Mouse (Mus musculus): ENCODE data around the gene Smgc.
"Not testable (repeated sequence)": the region's sequence is repeated elsewhere in the genome, so short reads cannot be mapped to it uniquely, and the experiment has no call there.

The Smgc gene

DNA sequence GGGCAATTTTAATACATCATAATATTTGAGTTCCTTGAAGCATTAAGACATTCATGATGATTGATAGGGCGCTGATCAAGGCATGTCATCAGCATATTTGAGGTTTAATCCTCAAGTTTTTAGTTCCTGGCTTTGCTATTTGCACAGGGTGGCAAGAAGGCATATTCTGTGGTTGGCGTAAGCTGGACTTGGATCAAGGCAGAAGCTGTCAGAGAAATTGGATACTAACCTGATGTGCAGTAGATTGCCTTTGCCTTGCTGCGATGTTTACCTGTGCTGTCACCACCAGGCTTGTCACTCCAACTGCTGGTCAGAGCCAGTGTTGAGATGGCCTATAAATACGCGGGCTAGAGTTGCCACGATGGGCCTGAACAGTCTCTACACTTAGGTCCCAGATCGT, at the start of gene Smgc:
Smgc (plus strand) TSS at position 301 of the 400 bp plus-strand sequence.
- no peak for DNase-seq (ENCODE audit: low read depth, low spot score)

DNA sequence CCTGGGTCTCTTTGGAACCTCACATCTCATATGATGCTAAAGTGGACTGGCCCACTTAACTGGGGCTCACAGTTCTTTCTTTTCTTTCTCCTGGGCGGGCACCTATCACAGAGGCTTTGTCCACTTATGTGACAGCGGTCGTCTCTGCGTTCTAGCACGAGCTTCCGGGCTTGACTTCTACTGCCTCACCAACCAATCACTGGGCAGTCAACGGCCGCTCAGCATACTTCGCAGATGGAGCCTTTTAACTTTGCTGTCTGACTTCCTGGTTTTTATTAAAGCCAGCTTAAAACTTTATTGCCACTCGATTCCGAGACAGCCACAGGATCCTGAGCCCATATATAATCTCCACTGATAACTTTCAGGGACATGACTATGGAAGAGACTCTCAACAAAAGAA, 49.7 kb upstream of the Smgc start:
- DNase-seq (ENCODE audit: low read depth, low spot score), result peak; percentile 30

DNA sequence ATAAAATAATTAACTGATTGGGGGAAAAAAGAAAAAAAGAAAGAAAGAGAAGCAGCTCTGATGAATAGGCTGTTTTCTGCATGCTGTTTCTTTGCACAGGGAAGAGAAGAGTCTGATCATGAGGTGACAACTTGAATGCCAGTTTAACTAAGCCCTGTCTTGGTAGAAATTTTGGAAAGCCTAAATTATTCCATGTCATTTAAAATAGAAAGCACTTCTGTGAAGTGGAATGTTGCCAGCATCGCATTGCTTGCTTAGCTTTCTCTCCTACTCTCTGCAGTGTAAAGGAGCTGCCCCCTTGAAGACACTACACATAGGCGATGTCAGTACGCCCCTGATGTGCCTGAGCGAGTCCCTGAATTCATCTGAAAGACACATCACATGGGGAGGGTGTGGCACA, 31.6 kb upstream of the Smgc start:
- no peak for DNase-seq (ENCODE audit: low read depth, low spot score)

DNA sequence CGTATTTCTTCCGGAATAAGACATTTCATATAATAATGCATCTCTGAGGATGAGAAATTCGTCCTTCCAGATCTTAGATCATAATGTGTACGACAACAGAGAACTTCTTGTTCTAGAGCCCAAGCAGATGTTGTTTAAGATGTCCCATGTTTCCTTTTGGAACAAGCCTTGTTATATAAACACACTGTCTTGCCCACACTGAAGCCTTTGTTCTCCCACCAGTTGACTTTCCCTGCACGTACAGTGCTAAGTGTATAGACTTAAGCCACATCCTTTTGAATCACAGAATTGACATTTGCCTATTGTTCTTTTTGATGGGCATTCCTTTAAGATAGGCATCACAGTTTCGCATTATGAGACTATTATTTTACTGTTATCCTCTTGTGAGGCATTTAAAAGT, 2.7 kb upstream of the Smgc start:
- no peak for DNase-seq (ENCODE audit: low read depth, low spot score)

DNA sequence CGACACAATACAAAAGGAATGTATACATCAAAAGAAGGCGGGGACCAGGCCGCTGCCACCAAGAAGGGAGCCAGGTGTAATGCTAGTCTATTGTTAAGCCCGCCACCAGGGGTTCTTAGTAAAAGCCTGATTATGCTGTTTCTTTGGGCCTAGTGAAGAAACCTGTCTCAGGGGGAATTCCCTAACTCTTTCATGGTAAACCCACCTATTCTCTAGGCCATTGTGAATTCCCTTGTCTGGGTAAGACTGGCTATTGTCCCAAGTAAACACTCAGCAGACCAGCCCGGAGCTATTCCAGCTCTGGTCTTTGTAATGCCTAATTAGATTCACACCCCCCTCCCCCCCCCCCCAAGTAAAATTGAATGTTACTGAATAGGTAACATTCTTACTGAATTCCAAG, 26.1 kb downstream of the Smgc start:
- not testable (repeated sequence) for DNase-seq (ENCODE audit: low read depth, low spot score)

DNA sequence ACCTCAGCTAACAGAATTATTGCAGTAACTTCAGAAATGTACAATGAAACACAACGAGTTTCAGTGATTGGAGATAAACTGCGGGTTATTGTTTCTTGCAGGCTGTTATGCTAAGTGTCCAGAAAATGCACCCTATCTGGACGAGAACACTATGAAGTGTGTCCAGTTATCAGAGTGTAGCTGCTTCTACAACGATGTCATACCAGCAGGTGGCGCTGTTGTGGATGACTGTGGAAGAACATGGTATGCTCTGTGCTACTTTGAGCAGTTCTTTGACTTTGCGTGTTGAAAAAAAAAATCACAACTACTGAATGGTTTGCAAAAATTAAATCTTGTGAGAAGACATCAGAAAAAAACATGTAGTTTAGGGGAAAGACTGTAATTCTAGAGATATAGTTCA, 62.2 kb downstream of the Smgc start:
- peak; percentile 20 for DNase-seq (ENCODE audit: low read depth, low spot score)

DNA sequence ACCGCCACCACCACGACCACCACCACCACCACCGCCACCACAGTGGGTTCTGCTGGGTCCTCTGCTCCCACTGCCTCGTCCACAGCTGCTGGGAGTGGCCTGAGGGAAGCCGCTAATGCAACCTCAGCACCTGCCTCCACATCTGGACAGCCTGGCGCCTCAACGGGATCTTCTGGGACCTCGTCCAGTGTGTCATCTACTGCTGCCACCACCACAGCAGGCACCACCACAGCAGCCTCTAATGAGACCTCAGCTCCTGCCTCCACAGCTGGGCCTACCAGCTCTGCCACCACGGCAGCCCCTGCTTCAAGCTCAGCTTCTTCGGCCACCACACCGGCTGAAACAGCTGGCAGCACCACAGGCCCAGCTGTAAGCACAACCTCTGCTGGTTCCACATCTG, 69.0 kb downstream of the Smgc start:
- not testable (repeated sequence) for DNase-seq (ENCODE audit: low read depth, low spot score)

Measured in forelimb bud, embryonic 11.5 days (tissue).